Mouse (Mus musculus) kidney, adult 2 months (tissue): ENCODE data around the gene Cpxm2.

Source experiments
- CTCF ChIP-seq: fragments of 200-500 bp; conservative IDR thresholded peaks from 2 replicates; pipeline ENCODE4 v1.5.1; 2011; ENCODE audit warnings: low read depth, mild to moderate bottlenecking, control low read depth, low read length, moderate library complexity, mixed read lengths; ENCODE audit not compliant: insufficient read depth, insufficient read length
- POLR2A ChIP-seq: fragments of 200-500 bp; IDR thresholded peaks from one replicate; pipeline ENCODE4 v1.6.1; 2011; ENCODE audit warnings: low read depth, low read length, control low read depth

DNA sequence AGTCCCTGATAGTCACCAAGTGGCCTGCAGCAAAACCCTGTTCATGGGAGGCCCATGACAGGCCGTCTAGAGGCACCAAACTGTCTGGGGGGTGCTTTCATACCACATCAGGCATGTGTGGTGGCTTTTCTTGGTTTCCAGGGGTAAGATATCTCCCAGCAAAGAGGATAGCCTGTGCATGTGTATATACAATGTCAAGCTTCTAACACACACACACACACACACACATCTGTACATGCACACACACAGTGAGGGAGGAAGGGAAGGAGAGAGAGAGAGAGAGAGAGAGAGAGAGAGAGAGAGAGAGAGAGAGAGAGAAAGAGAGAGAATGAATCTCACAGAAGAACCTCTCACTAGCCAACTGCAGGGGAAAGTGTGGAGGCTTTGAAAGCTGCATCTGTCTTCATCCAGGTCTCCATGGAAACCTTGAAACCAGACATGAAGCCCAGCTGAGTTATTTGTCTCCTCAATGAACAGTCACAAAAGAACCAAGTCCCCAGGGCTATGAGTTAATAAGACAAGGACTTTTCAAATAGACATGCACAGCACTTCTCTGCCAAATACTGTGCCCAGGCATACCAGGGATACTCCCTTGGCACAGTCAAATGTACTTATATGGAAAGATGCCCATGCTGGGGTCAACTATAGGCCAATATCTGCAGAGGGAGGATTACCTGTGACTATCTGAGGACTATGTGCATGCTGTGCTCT is 141.4 kb downstream of the Cpxm2 start:
- TF ChIP-seq CTCF (no peak), POLR2A (no peak)
